Mouse (Mus musculus) heart, postnatal 10 days (tissue): ENCODE measurements at regions not wholly inside any gene's neighbourhood (a gene's known extent, or its start where the extent isn't known, plus 50 kb on each side); places are given as distances from the start of the nearest gene placed in this dataset.
"Not testable (repeated sequence)": the region's sequence is repeated elsewhere in the genome, so short reads cannot be mapped to it uniquely, and the experiment has no call there.

ENCODE experiments used
- DNase-seq, 2 experiments: peaks; one replicate each; pipeline ENCODE4 v3.0.0; 2021
- intact Hi-C: fragments of 180-260 bp; cut with DNase I; formaldehyde crosslinking; loops from one replicate; pipeline ENCODE4 v1.15.1; 2025

- no peak for DNase-seq
- intact Hi-C loops: no loop called here
Measured at GRCm38 (mm10) chr13:28844495-28844894, 109.0 kb downstream of the Sox4 start.

- DNase-seq: peak; percentile 20 to 29
- intact Hi-C loops: no loop called here
Measured at GRCm38 (mm10) chr13:28842811-28843210, 110.7 kb downstream of the Sox4 start.

- intact Hi-C loops: no loop called here
Measured at GRCm38 (mm10) chr13:28840142-28840541, 113.4 kb downstream of the Sox4 start.

DNA sequence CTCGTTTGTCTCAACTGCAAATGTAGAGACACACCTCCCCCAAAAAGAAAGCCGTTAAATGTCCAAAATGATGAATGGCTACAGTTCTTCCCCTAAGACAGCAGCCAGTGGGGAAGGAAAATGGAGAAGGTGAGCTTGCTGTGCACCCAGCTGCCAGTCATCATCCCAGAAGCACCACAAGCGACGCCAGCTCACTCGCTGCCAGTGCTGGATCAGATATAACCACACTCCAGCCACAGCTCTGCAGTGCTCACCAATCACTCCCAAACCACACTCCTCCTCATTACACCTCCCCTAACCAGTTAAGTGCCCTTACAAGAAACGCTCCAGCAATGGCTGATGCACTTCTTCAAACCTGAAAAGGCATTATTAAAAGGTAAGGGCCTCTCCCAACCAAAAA, 114.4 kb downstream of the Sox4 start:
- intact Hi-C loops: no loop called here
- DNase-seq: no peak

More at GRCm38 (mm10) chr13:28840142-28840541, 113.4 kb downstream of the Sox4 start:
- DNase-seq: no peak

GRCm38 (mm10) chr13:28838216-28838615, 115.3 kb downstream of the Sox4 start:
- intact Hi-C loops: no loop called here
- no peak for DNase-seq

- intact Hi-C loops, DNase-seq: not testable (repeated sequence)
Measured at GRCm38 (mm10) chr13:28837196-28837595, 116.3 kb downstream of the Sox4 start.

GRCm38 (mm10) chr13:28833700-28834065, 119.8 kb downstream of the Sox4 start:
- no peak for DNase-seq
- intact Hi-C loops: no loop called here

DNA sequence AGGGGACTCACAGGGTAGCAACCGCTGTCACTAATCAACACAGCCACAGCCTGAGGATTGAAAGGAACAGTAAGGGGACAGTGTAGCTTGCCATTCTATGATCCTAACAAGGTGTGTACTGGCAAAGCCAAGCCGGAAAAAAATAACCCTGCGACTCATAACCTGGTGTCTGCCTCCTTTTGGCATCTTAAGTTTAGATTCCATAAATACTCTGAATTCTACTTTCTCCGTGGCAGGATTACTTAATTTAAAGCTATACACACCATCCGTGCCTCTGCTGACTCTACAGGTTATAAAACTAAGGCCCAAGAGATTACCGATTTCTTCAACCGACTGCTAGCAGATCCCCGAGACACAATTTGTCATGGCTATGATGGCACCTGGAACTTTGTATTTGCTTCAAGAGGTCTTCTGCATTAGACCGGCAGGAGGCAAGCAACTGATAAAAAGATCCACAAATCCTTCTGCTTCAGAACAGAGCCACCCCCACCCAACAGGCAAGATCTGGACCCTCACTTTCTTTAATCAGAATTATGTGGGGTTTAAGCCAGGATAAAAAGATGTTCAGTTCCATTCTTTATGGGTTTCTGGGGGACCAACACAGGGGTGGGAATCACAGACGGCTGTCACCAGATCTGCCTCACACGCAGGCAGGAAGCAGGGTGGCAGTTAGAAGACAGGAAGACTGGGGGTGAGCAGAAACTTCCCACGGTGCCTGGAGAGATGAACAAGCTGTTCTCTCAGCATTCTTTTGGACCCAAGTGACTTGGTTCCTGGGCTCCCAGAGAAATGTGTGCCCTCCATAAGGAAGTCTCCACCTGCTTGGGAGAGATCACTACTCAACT, 120.4 kb downstream of the Sox4 start:
- DNase-seq: peak in 1 of 2 experiments; percentile 28
- intact Hi-C loops: no loop called here

- intact Hi-C loops: no loop called here
- no peak for DNase-seq
Measured at GRCm38 (mm10) chr13:28826284-28826683, 127.2 kb downstream of the Sox4 start.

- no peak for DNase-seq
- intact Hi-C loops: no loop called here
Measured at GRCm38 (mm10) chr13:28823985-28824384, 129.5 kb downstream of the Sox4 start.

DNA sequence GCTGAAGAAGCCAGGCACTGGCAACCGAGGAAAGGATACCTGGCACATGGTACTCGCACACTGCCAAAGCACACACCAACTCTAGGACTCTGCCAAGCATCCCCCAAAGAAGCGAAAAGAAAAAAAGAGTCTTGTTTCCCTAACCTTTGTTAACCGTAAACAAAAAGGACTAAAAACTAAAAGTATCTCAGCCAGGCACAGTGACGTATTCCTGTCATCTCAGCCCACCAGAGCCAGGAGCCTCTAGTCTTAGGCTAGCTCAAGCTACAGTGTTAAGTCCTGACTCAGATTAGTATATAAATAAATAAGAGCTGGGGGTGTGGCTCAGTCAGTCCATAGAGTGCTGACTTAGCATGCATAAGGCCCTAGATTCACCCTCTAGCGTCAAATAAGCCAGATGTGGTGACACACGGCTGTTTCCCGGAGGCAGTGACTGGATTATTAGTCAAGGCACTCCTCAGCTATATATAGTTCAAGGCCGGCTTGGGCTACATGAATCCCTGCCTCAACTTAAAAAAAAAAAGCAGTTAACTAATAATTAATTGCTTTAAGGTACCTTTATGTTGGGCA, 130.1 kb downstream of the Sox4 start:
- no peak for DNase-seq
- intact Hi-C loops: no loop called here

DNA sequence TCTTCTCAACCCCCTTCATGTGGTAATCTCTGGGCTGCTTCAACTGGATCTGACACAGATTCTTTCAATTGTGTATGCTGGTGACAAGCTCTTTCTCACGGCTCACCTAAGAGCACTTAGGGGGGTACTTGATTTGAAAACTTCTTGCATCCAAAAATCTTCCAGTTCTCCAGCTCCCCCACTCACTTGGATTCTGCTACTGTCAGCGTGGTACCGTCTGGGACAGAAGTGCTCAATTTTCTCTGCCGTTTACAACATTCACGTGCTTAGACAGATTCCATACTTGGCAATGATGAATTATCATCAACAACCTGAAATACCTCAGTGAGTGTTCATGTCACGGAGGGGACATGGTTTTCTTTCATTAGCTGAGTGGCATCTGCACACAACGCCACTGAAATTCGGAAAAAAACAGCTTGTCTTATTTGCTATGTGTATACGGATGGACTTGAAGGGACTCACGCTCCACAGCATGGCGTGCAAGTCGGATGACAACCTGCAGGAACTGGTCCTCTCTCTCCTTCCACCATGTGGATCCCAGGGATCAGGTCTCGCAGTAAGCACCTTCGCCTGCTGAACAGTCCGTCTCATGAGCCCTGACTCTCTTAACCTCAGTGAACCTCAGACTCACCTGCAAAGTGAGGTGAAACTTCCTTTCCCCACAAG, 132.5 kb downstream of the Sox4 start:
- intact Hi-C loops: no loop called here

GRCm38 (mm10) chr13:28814127-28814526, 139.4 kb downstream of the Sox4 start:
- DNase-seq: no peak
- intact Hi-C loops: no loop called here

More for the DNA sequence above, 132.5 kb downstream of the Sox4 start:
- no peak for DNase-seq

- intact Hi-C loops: no loop called here
- DNase-seq: no peak
Measured at GRCm38 (mm10) chr13:28811667-28812575, 141.6 kb downstream of the Sox4 start.

DNA sequence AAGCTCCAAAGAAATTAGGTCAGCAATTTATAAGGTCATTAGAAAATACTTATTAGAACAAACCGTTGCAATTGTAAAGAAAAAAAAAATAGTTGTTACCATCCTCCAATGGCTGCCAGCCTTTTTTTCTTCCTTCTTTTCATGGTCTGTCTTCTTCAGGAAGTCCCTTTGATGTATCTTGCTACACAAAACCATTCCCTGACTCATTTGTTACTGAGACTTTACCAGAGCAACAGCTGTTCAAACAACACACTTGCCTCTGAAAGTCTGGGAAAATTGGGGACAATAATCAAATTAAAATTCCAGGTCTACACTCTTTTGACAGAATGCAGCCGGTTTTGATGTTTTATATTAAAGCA, 142.5 kb downstream of the Sox4 start:
- DNase-seq: no peak
- intact Hi-C loops: no loop called here

GRCm38 (mm10) chr13:28810326-28811080, 143.0 kb downstream of the Sox4 start:
- intact Hi-C loops: no loop called here
- no peak for DNase-seq

- intact Hi-C loops: no loop called here
- no peak for DNase-seq
Measured at GRCm38 (mm10) chr13:28805302-28805701, 148.2 kb downstream of the Sox4 start.

GRCm38 (mm10) chr13:28801210-28801954, 152.1 kb downstream of the Sox4 start:
- DNase-seq: no peak
- intact Hi-C loops: no loop called here

GRCm38 (mm10) chr13:28800676-28801075, 152.8 kb downstream of the Sox4 start:
- intact Hi-C loops: no loop called here

More at GRCm38 (mm10) chr13:28800676-28801075, 152.8 kb downstream of the Sox4 start:
- no peak for DNase-seq
